Mouse (Mus musculus): ENCODE data around the gene Acbd3.

Acbd3 gene

DNA sequence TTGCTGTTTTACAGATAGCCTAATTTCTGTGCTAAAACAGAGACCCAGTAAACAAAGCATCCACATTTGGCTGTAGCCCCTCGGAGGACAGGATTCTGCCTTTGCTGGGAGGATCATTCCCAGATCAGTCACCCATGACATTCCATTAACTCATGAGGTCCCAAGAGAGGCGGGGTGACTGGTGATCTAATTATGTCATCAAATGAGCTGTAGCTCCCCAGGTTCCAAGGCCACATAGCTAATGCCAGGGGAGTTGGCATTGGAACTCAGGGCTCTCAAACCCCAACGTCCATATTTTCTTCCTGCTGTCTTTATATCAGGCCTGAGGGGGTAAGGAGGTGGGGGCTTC is 57.7 kb downstream of the Acbd3 start:
- 66% methylated on average over 3 of the region's 3 CpGs for WGBS

DNA sequence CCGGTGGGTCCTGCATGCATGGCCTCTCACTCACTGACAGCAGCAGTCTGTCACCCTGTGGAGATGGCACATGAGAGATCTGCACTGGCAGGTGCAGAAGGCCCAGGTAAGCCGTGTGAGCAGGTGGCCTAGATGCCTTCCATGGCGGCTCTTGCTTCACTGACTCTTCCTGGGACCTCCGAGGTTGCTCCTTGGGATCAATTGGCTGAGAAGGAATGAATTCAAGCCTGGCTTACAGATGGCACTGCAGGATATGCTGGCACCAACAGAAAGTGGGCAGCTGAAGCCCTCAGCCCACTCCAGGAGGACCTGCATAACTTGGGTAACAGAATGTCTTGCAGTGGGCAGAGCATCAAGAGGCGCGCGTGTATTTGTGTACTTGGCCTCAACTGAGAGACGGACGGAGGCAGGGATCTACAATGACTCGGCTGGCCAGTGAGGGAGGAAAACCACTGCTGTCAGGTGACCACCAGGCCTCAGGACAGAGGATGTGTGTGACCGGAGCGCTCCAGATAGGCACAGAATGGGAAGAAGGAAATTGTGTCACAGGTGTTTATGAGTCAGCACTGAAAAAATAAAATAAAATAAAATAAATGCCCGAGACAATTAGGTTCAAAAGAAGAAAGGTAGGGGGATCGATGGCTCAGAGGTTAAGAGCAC is 66.1 kb downstream of the Acbd3 start:
- WGBS: 73% methylated on average over 14 of the region's 14 CpGs

DNA sequence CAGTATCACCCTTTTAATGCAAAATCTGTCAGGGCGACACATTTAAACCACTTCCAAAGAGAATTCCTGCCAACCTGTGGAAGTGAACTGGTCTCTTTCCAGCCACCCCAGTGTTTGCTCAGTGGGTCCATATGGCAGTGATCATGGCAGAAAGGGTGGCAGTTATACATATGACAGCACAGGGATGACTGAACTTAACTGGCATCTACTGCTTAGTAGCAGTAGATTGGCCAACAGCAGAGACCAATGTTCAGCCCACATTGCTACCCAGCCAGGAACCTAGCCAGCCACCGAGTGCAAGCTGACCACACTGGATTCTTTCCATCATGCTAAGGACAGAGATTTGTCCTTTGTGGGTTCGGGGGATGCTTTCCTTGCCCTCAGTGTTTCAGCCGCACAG is 67.0 kb downstream of the Acbd3 start:
- 78% methylated on average over 4 of the region's 4 CpGs for WGBS

DNA sequence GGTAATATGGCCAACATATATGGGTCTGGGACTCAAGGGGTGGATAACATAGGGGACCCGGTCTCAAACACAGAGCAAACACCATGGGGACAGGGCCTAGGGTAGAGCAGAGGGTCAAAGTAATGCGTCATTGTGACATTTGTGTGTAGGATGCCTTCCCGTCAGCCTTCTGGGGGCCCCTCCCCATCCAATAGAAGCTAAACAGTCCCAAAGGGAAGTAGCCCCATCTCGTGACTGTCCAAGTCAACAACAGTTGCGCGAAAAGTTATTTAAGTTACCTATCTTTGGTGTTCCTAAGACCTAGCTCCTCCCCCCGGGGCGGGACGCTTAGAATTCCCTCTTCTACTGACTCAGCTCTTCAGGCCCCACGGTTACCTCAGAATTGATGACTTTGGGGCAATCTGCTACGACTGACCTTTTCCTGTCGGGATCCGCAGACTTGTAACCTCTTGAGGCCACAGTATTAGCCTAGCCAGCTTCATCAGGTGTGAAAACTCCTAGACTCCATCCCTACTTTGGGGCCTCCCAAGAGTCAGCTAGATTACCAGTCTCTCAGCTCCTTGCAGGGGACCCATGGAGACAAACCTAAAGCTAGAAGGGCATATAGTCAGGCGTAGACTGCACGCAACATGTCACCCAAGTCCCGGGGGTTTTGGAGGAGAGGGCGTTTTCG is 67.7 kb downstream of the Acbd3 start:
- WGBS: 38% methylated on average over 18 of the region's 18 CpGs

DNA sequence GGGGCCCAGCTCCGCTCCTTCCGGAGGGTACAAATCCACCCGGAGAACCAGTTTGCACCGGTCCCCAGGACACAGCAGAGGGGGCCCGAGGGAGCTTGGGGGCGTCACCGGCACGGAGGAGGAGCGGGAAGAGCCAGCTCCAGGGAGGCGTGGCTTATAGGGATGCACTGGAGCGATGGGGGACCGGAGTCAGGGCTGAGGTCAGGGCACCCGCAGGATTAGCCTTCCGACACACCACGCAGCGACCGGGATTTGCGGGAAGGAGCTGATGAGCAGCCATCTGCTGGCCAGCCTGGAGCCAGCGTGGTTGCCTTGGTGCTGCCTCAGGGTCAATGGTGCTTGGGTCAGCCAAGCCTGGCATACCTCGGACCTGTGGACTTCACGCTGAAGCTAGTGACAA is 68.3 kb downstream of the Acbd3 start:
- WGBS: 5% methylated on average over 21 of the region's 21 CpGs

DNA sequence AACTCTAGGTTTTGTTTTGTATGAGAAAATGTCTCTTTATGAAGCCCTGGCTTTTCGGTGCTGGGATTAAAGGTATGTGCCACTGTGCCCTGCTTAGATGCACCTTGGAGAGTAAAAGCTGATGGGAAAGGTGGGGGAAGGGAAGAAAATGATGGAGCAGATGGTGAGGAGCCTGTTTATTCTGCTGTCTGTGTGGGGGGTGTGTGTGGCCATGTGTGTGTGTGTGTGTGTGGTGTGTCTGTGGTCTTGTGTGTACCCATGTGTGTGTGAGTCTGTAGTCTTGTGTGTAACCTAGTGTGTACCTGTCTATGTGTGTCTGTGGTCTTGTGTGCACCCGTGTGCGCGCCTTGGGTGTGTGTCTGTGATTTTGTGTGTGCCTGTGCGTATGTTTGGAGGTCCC is 72.8 kb downstream of the Acbd3 start:
- WGBS: 96% methylated on average over 5 of the region's 5 CpGs

DNA sequence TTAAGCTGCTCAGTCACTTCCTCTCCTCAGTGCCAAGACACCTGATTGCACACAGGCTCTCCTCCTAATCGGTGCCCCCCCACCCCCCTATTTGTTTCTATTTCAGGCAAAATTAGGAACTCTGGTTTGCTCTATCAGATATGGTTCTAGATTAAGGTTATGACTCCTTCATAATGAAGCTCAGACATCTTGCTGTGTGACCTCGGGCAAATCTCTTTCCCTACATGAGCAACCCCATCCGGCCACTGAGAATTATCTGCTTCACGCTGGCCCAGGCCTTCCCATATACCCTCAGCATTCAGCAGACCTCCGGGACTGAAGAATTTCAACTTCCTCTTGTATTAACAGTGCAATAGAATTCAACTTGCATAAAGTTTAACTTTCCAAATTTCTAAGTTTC is 73.4 kb downstream of the Acbd3 start:
- 83% methylated on average over 5 of the region's 5 CpGs for WGBS

DNA sequence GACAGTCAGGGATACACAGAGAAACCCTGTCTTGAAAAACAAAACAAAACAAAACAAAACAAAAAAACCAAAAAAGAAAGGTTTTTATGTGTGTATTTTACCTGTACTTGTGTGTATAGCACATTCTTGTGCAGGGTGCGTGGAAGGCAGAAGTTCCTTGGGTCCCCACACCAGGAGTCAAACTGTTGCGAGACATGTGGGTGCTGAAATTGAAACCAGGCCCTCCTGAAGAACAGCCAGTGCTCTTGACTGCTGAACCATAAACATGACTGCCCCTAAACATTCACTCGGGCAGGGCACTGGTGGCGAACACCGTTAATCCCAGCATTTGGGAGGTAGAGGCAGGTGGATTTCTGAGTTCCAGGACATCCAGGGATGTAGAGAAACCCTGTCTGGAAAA is 74.2 kb downstream of the Acbd3 start:
- 97% methylated on average over 5 of the region's 5 CpGs for WGBS

DNA sequence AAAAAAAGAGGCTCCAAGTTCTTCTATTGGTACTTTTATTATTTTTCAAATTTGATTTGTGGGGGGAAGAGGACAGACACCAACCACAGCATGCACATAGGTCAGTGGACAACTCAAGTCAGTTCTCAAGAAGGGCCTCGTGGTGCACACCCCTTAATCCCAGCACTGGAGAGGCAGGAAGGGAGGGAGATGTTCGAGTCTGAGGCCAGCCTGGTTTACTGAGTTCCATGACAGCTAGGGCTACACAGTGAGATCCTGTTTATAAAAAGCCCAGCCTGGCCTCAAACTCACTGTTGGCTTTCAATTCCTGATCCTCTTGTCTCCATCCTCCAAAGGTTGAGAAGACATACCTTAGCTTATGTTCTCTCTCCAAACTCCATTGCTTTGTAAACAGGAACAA is 75.0 kb downstream of the Acbd3 start:
- 60% methylated on average over 2 of the region's 2 CpGs for WGBS

DNA sequence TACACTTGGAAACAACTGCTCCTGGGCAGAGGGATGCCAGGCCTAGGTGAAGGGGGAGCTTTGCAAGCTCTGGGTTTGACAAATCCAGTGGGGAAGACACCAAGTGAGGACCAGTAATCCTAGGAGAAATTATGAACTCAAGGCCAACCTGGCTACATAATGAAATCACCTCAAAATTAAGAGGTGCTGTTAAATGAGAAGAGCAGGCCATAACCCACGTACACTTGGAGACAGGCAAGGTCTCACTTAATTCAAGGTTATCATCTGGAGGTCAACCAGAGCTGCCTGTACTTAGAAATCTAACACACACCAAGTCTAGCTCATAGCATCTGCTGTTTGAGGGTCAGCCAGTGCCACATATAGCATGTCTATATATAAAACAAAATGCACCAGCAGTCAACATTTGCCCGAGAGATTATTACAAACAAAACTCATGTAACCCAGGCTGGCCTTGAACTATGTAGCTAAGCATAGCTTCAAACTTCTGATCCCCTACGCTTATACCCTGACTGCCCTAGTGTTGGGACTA is 75.7 kb downstream of the Acbd3 start:
- WGBS: 75% methylated on average over 3 of the region's 3 CpGs
